Mouse (Mus musculus): Measurements from ENCODE around the gene Gm11214. TPM values are rescaled to one million over a fixed set of nuclear protein-coding genes. Genes with fewer than 3 reads are reported as not detected.

The Gm11214 gene
- total RNA-seq, 2 experiments from 2014 or later: not detected

DNA sequence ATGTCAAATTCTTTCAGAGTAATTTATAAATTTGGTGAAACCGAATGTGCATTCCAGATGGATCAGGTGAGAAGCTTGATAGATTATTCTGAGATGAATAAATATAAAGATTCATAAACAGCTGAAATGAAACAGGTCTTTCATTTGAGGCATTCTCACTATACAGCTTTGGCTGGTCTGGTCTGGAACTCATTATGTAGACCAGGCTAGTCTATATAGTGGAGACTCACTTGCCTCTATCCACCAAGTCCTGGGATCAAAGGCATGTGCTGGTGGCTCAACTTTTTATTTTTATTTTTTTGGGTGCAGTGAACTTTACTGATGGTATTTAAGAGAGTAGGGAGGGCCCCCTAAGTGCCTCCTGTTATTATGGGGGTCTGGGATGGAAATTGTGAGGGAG is 1.3 kb downstream of the Gm11214 start:
- ATAC-seq (replicated peaks; ENCODE audit: poor library complexity, severe bottlenecking): no peak

- ATAC-seq (replicated peaks; ENCODE audit: poor library complexity, severe bottlenecking): no peak
Measured at GRCm38 (mm10) chr4:63661426-63661825, 1.8 kb downstream of the Gm11214 start.

GRCm38 (mm10) chr4:63659775-63660174 is 3.4 kb downstream of the Gm11214 start:
- no peak; the same call in 1 of the 2 replicates for ATAC-seq (replicated peaks; ENCODE audit: poor library complexity, severe bottlenecking)

DNA sequence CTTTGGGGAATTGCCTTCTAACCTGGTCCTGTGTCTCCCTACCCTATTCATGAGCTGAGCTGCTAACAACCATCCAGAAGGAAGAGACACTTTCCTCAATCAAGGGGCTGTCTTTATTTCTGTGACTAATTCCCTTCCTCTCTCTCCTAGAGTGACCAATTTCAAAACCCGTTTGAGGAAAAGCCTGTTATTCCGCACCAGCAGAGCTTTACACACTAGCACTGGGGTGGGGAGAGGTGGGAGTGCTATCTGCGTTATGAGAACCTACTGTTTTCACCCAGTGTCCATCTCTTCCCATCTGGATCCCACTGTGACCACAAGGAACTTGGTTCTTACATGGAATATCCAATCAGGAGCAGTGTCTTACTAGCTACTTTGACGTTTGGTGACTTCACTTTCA is 4.1 kb downstream of the Gm11214 start:
- ATAC-seq (replicated peaks; ENCODE audit: poor library complexity, severe bottlenecking): no peak

DNA sequence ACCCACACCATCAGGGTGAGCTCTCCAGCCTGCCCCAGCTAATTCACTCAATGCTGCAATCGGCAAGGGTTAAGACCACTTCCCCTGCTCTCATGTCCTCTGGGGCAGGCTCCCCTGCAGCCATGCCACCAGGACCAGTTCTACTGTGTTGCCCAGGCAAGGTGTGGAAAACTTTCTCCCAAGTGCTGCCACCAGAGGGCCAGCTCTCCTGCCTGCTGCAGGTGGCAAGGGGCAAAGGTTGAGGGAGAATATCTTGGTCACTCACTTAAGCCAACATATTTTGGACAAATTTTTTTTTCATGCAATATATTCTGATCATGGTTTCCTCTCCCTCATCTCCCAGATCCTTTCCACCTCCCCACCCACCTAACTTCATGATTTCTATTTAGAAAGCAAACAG is 8.8 kb downstream of the Gm11214 start:
- peak; percentile 61 for ATAC-seq (replicated peaks; ENCODE audit: poor library complexity, severe bottlenecking)

DNA sequence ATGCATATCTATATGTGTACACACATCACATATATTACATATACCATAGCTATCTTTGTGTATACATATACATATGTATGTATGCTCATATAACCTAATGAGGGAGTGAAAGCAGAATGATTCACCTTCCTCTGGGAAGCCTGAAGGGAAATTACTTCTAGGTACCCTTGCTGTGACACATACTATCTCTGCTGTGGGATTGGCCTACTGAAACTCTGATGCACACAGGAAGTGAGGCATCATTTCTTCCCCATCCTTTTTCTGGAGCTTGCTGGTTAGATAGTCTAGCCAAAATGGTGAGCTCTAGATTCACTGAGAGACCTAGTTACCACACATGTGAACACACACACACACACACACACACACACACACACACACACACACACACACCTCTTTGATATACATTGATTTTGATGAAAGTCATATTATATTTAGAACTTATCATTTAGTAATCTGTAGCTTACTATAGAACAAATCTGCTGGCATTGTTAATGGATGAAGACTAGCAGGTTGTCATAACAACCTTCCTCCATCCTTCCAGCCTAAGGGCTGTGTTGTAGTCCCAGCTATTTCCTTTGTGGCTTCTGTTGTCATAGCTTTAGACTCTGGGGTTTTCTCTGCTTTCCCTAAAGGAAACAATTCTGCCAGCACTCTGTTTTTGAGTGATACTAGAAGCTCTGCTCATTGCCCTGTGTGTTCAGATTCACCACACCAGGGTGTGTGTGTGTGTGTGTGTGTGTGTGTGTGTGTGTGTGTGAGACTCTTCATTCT is 19.0 kb downstream of the Gm11214 start:
- no peak for ATAC-seq (replicated peaks; ENCODE audit: poor library complexity, severe bottlenecking)

DNA sequence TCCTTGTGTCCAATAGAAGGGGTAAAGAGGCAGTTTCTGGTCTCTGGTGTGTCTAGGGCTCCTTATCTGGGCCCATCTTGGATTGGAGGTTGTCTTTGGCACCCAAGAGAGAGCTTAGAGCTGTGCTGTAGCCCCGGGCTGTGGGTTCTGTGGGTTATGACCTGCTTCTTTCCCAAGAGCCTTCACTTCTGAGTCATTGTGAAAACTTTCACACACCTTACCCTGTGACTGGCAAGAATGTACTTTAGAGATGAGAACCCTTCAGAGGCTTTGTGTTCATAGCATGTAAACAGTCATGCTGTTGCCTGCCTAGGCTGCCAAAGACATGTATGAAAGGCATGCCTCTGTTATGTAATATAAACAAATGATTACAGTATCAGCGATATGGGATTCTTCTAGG is 23.3 kb downstream of the Gm11214 start:
- no peak; the same call in 1 of the 2 replicates for ATAC-seq (replicated peaks; ENCODE audit: poor library complexity, severe bottlenecking)

DNA sequence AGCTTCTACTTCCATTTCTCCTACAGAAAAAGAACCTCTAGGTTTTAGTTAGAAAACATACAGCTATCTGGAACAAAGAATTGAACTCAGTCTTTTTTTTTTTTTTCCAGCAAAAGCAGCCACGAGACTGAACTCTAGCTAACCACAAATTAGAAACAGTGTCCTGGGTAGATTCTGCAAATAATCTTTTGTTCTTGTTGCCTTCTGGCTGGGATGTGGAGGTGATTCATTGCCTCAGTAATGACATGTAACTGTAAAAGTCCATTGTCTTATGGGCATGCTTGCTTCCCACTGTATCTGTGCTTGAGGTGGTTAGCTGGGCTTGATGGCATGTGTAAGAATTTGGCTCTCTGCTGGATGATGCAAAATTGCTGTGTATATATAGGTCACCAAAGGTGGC is 24.6 kb downstream of the Gm11214 start:
- no peak for ATAC-seq (replicated peaks; ENCODE audit: poor library complexity, severe bottlenecking)

DNA sequence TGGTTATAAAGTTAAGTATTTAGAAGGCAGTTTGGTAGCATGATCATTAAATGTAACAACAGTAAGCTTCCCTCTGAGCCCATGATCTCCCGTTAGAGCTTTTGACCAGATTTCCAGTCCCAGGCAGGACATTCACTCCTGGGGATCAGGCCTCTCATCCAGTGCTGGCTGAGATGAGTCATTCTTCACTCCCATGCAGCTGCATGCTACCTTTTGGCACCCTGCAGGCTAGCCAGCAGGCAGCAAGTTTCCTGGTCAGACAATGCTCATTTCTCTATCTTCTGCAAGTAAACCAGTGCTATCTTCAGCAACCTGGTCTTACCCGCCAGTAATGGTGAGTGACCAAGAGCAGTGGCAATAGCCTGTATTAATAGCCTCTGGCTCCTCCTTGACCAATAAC is 30.0 kb downstream of the Gm11214 start:
- ATAC-seq (replicated peaks; ENCODE audit: poor library complexity, severe bottlenecking): no peak

- ATAC-seq (replicated peaks; ENCODE audit: poor library complexity, severe bottlenecking): peak; percentile 69
Measured at GRCm38 (mm10) chr4:63627111-63627510, 36.1 kb downstream of the Gm11214 start.

- ATAC-seq (replicated peaks; ENCODE audit: poor library complexity, severe bottlenecking): no peak
Measured at GRCm38 (mm10) chr4:63625563-63626080, 37.6 kb downstream of the Gm11214 start.

DNA sequence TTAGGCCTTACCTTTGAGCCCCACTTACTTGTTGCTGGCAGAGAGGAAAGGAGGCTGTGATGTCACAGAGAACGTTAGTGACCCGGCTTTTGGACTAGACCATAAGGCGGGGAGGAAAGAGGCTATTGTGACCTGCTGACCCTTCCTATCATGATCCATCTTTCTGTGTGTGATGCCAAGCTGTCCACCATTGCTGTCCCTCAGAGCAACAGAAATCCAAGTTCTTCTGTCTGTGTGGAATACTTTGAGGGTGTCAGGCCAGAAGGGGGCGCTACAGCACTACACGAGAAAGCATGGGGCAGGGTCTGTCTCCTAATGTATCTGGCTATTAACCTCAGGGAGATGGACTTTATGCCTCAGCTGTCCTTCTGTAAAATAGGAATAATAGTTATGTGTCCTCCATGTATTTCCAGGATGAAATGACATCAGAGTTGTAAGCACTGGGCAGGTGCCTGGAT is 40.8 kb downstream of the Gm11214 start, which contains the start of gene Tex48:
TSS of gene Tex48 (minus strand) at position 51 of the 458 bp plus-strand sequence.
- ATAC-seq (replicated peaks; ENCODE audit: poor library complexity, severe bottlenecking): peak; percentile 58

DNA sequence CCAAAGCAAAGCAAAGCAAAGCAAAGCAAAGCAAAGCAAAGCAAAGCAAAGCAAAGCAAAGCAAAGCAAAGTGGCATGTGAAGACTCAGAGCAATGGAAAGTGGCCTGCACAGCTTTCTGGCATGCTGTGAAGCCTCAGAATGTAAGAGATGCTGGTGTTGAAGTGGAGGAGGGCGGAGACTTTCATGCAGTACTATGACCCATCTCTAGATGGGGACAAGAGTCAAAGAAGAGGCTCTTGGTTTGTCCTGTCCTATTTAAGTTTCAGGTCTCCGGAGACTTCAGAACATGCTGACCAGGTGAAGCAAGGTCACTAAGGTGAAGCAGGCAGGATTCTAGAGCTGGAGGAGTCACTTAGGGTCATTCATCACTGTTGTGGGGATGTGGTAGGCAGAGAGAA is 41.3 kb downstream of the Gm11214 start:
- peak; percentile 43; the same call in 1 of the 2 replicates for ATAC-seq (replicated peaks; ENCODE audit: poor library complexity, severe bottlenecking)

Other genes starting within 250 kb of the Gm11214 start
- 1.9 and 3.4 TPM in 2 replicates for gene Whrn, start 167.4 kb downstream of the Gm11214 start, total RNA-seq (2014; fragmentation: Nextera tagmentation)
- 0.90 and 1.7 TPM in 2 replicates for gene Whrn, start 167.4 kb downstream of the Gm11214 start, total RNA-seq (2017)
- gene Atp6v1g1, start 118.6 kb downstream of the Gm11214 start, total RNA-seq (2014; fragmentation: Nextera tagmentation): 97.1 and 115 TPM in 2 replicates
- 72.3 and 98.9 TPM in 2 replicates for gene Atp6v1g1, start 118.6 kb downstream of the Gm11214 start, total RNA-seq (2017)
- gene Tmem268, start 104.6 kb downstream of the Gm11214 start, total RNA-seq (2014; fragmentation: Nextera tagmentation): 6.5 and 6.6 TPM in 2 replicates
- 14.6 and 16.7 TPM in 2 replicates for gene Tmem268, start 104.6 kb downstream of the Gm11214 start, total RNA-seq (2017)
- not detected in 2 replicates for gene Gm11213, start 58.1 kb downstream of the Gm11214 start, total RNA-seq (2014; fragmentation: Nextera tagmentation)
- gene Gm11213, start 58.1 kb downstream of the Gm11214 start, total RNA-seq (2017): not detected in 2 replicates
- not detected in 2 replicates for gene Tex48, start 41.0 kb downstream of the Gm11214 start, total RNA-seq (2014; fragmentation: Nextera tagmentation)
- not detected in 2 replicates for gene Tex48, start 41.0 kb downstream of the Gm11214 start, total RNA-seq (2017)
- 0.26 and 1.2 TPM in 2 replicates for gene Tnfsf15, start 81.7 kb upstream of the Gm11214 start, total RNA-seq (2014; fragmentation: Nextera tagmentation)
- gene Tnfsf15, start 81.7 kb upstream of the Gm11214 start, total RNA-seq (2017): 0.88 TPM in 1 of 2 replicates, not detected in the other
- 1.2 and 4.0 TPM in 2 replicates for gene Tnfsf8, start 198.0 kb upstream of the Gm11214 start, total RNA-seq (2014; fragmentation: Nextera tagmentation)
- gene Tnfsf8, start 198.0 kb upstream of the Gm11214 start, total RNA-seq (2017): 0.39 and 1.6 TPM in 2 replicates